Mouse (Mus musculus) liver, adult 2 months (tissue): ENCODE data around the gene Ptgfrn. TPM values are rescaled to one million over a fixed set of nuclear protein-coding genes. Genes with fewer than 3 reads are reported as not detected.

Source experiments
- DNase-seq: peaks from one replicate; pipeline ENCODE4 v3.0.0-alpha.2; 2011; ENCODE audit warnings: low read depth, low spot score; ENCODE audit errors: extremely low read depth
- H3K27ac ChIP-seq: fragments of 200-500 bp; replicated peaks from 2 replicates; pipeline ENCODE4 v1.5.1; 2012; ENCODE audit warnings: low read depth, mild to moderate bottlenecking, control low read depth, inconsistent platforms, low read length; ENCODE audit not compliant: insufficient read depth
- H3K27me3 ChIP-seq: fragments of 200-500 bp; 2 replicates; pipeline ENCODE4 v1.6.1; 2012; ENCODE audit warnings: mild to moderate bottlenecking, moderate library complexity, low read length, inconsistent platforms; ENCODE audit not compliant: control insufficient read depth, insufficient read depth
- H3K36me3 ChIP-seq: fragments of 200-500 bp; 2 replicates; pipeline ENCODE4 v1.6.1; 2012; ENCODE audit warnings: low read length, inconsistent platforms; ENCODE audit not compliant: control insufficient read depth, insufficient read depth
- H3K4me1 ChIP-seq: fragments of 200-500 bp; 2 replicates; pipeline ENCODE4 v1.6.1; 2011; ENCODE audit warnings: low read length; ENCODE audit not compliant: control insufficient read depth, insufficient read depth
- H3K4me3 ChIP-seq: fragments of 200-500 bp; 2 replicates; pipeline ENCODE4 v1.5.1; 2011; ENCODE audit warnings: low read depth, mild to moderate bottlenecking, control low read depth, low read length, moderate library complexity; ENCODE audit not compliant: insufficient read depth
- H3K79me2 ChIP-seq: fragments of 200-500 bp; 2 replicates; pipeline ENCODE4 v1.6.1; 2012; ENCODE audit warnings: inconsistent platforms, mild to moderate bottlenecking, low read length, moderate library complexity; ENCODE audit not compliant: control insufficient read depth, insufficient read depth
- H3K9ac ChIP-seq: fragments of 200-500 bp; 2 replicates; pipeline ENCODE4 v1.6.1; 2012; ENCODE audit warnings: low read depth, mild to moderate bottlenecking, control low read depth, inconsistent platforms, low read length
- CTCF ChIP-seq: fragments of 200-500 bp; IDR thresholded peaks from 2 replicates; pipeline ENCODE4 v1.5.1; 2011; ENCODE audit warnings: low read depth, low read length, control low read depth
- POLR2A ChIP-seq: fragments of 200-500 bp; IDR thresholded peaks from 2 replicates; pipeline ENCODE4 v1.6.1; 2011; ENCODE audit warnings: low read length, control low read depth; ENCODE audit not compliant: insufficient read depth; ENCODE audit errors: extremely low read depth
- WGBS: fragments of 180-500 bp; shearing (Covaris S2); methylation state at CpG from one replicate; pipeline ENCODE4 v1.1.7; 2018; 5-methylcytosine and 5-hydroxymethylcytosine counted together
- polyA plus RNA-seq: library from polyadenylated mRNA; depleted of rRNA; stranded (reverse); fragments of >200 nt; gene quantifications from 2 replicates; pipeline ENCODE4 v1.2.3, GENCODE M21; 2012
- total RNA-seq: library from RNA; depleted of rRNA; stranded (reverse); fragments of >200 nt; gene quantifications from 2 replicates; pipeline ENCODE4 v1.2.3, GENCODE M21; 2014

Gene Ptgfrn
- total and polyA plus RNA-seq, 2 experiments, result 0.88 to 1.8 TPM

- no peak for DNase-seq
- Histone ChIP-seq H3K27ac (no peak overlapping the region), H3K4me3 (no peak overlapping the region), H3K27me3 (no peaks in the 10 kb centered on the region), H3K9ac (no peak overlapping the region), H3K79me2 (no peaks in the 10 kb centered on the region), H3K36me3 (no peaks in the 10 kb centered on the region), H3K4me1 (no peaks in the 10 kb centered on the region)
- no peak for TF ChIP-seq POLR2A
- TF ChIP-seq CTCF, result no peak
- WGBS, result 81% methylated on average over 2 of the region's 2 CpGs
Observed at GRCm38 (mm10) chr3:101127766-101128165, 17.7 kb upstream of the Ptgfrn start.

- no peak overlapping the region for H3K27ac ChIP-seq
- no peak overlapping the region for H3K9ac ChIP-seq
- H3K36me3 ChIP-seq, result no peaks in the 10 kb centered on the region
- no peaks in the 10 kb centered on the region for H3K27me3 ChIP-seq
- H3K4me3 ChIP-seq, result no peak overlapping the region
- TF ChIP-seq POLR2A, result no peak
- no peak for TF ChIP-seq CTCF
- no peaks in the 10 kb centered on the region for H3K79me2 ChIP-seq
- H3K4me1 ChIP-seq, result no peaks in the 10 kb centered on the region
- WGBS, result 95% methylated on average over 5 of the region's 5 CpGs
- no peak for DNase-seq
Observed at GRCm38 (mm10) chr3:101124716-101125115, 14.6 kb upstream of the Ptgfrn start.

- TF ChIP-seq POLR2A (no peak), CTCF (no peak)
Observed at GRCm38 (mm10) chr3:101122479-101122878, 12.4 kb upstream of the Ptgfrn start.

GRCm38 (mm10) chr3:101117774-101118173 lies 7.7 kb upstream of the Ptgfrn start:
- 37% methylated on average over 11 of the region's 11 CpGs for WGBS
- no peaks in the 10 kb centered on the region for H3K36me3 ChIP-seq
- TF ChIP-seq POLR2A, result no peak
- no peak for TF ChIP-seq CTCF
- no peak overlapping the region for H3K27ac ChIP-seq
- H3K4me3 ChIP-seq, result no peak overlapping the region
- no peaks in the 10 kb centered on the region for H3K79me2 ChIP-seq
- DNase-seq, result peak; percentile 4
- H3K27me3 ChIP-seq, result no peaks in the 10 kb centered on the region; the same call in 1 of the 2 replicates
- H3K9ac ChIP-seq, result no peak overlapping the region
- H3K4me1 ChIP-seq, result no peaks in the 10 kb centered on the region

More at GRCm38 (mm10) chr3:101122479-101122878, 12.4 kb upstream of the Ptgfrn start:
- no peaks in the 10 kb centered on the region for H3K79me2 ChIP-seq
- WGBS, result 84% methylated on average over 3 of the region's 3 CpGs
- no peaks in the 10 kb centered on the region for H3K4me1 ChIP-seq
- no peaks in the 10 kb centered on the region for H3K36me3 ChIP-seq
- H3K27me3 ChIP-seq, result no peaks in the 10 kb centered on the region
- H3K27ac ChIP-seq, result no peak overlapping the region
- H3K4me3 ChIP-seq, result no peak overlapping the region
- H3K9ac ChIP-seq, result no peak overlapping the region
- no peak for DNase-seq

- H3K27ac ChIP-seq, result no peak overlapping the region
- H3K9ac ChIP-seq, result no peak overlapping the region
- H3K4me1 ChIP-seq, result no peaks in the 10 kb centered on the region
- no peak overlapping the region for H3K4me3 ChIP-seq
- TF ChIP-seq POLR2A (no peak), CTCF (no peak)
- H3K27me3 ChIP-seq, result no peaks in the 10 kb centered on the region; the same call in 1 of the 2 replicates
- no peak for DNase-seq
- no peaks in the 10 kb centered on the region for H3K79me2 ChIP-seq
- 83% methylated on average over 8 of the region's 8 CpGs for WGBS
- H3K36me3 ChIP-seq, result no peaks in the 10 kb centered on the region
Observed at GRCm38 (mm10) chr3:101117386-101117749, 7.3 kb upstream of the Ptgfrn start.

- TF ChIP-seq CTCF (no peak), POLR2A (no peak)
- Histone ChIP-seq H3K27ac (no peak overlapping the region), H3K4me1 (no peaks in the 10 kb centered on the region), H3K36me3 (no peaks in the 10 kb centered on the region), H3K4me3 (no peak overlapping the region), H3K9ac (no peak overlapping the region), H3K27me3 (no peaks in the 10 kb centered on the region; the same call in 1 of the 2 replicates), H3K79me2 (no peaks in the 10 kb centered on the region)
- no peak for DNase-seq
- WGBS, result 54% methylated on average over 25 of the region's 25 CpGs
Observed at GRCm38 (mm10) chr3:101116431-101117385, 6.6 kb upstream of the Ptgfrn start.
